Mouse (Mus musculus) C2C12 (cell line): ENCODE results near the gene Gm21954.

Experiments used
- CEBPB ChIP-seq: IDR thresholded peaks from one replicate; pipeline ENCODE4 v1.6.1; 2011; ENCODE audit warnings: low read depth, mild to moderate bottlenecking, control low read depth, moderate library complexity
- CTCF ChIP-seq: IDR thresholded peaks from one replicate; pipeline ENCODE4 v1.5.1; 2011; ENCODE audit not compliant: control insufficient read depth, insufficient read depth, insufficient read length
- MAX ChIP-seq: IDR thresholded peaks from one replicate; pipeline ENCODE4 v1.6.1; 2011; ENCODE audit warnings: mild to moderate bottlenecking, control low read depth
- MYOG ChIP-seq: IDR thresholded peaks from one replicate; pipeline ENCODE4 v1.6.1; 2011; ENCODE audit not compliant: control insufficient read depth, insufficient read length; ENCODE audit errors: extremely low read depth

- no peak for TF ChIP-seq CTCF
- no peak for TF ChIP-seq CEBPB
- TF ChIP-seq MYOG: no peak
- TF ChIP-seq MAX: no peak
Measured at GRCm38 (mm10) chr3:55420436-55421083, 51.5 kb downstream of the Gm21954 start.
